Mouse (Mus musculus) lung, adult 2 months (tissue): Measurements from ENCODE around the gene Prpf4.

Experiments
- CTCF ChIP-seq: fragments of 200-500 bp; IDR thresholded peaks from 2 replicates; pipeline ENCODE4 v1.5.1; 2011; ENCODE audit warnings: mild to moderate bottlenecking, low read length, control low read depth; ENCODE audit not compliant: insufficient read depth
- POLR2A ChIP-seq: fragments of 200-500 bp; IDR thresholded peaks from 2 replicates; pipeline ENCODE4 v1.6.1; 2011; ENCODE audit warnings: low read depth, mild to moderate bottlenecking, control low read depth, low read length, borderline replicate concordance; ENCODE audit errors: extremely low read depth

GRCm38 (mm10) chr4:62437256-62437778, 28.7 kb downstream of the Prpf4 start:
- TF ChIP-seq CTCF (no peak), POLR2A (no peak)
